Mouse (Mus musculus): ENCODE data around the gene Cpne6. TPM values are rescaled to one million over a fixed set of nuclear protein-coding genes. Genes with fewer than 3 reads are reported as not detected.
A peak's percentile ranks its signal among the peaks of the same experiment; 100 is the strongest.

Cpne6 gene
- polyA plus RNA-seq, 1 experiment from 2014 or later: 6.4 TPM

- H3K36me3 ChIP-seq: no peaks in the 10 kb centered on the region
- H3K27me3 ChIP-seq: no peaks in the 10 kb centered on the region
- peak overlapping the region; percentile 54; the same call in 1 of the 2 replicates for H3K4me3 ChIP-seq
- H3K4me1 ChIP-seq (replicated peaks): peaks cover 11% of the 10 kb centered on the region; the same call in 1 of the 2 replicates
- no peaks in the 10 kb centered on the region for H3K9me3 ChIP-seq
- H3K4me2 ChIP-seq: no peak overlapping the region
- no peak for ATAC-seq (ENCODE audit: low FRiP score, low read depth)
- no peak overlapping the region for H3K27ac ChIP-seq (replicated peaks)
- H3K9ac ChIP-seq: no peak overlapping the region
- WGBS: 92% methylated on average over 10 of the region's 10 CpGs
Measured at GRCm38 (mm10) chr14:55479629-55480028, 30.6 kb upstream of the Cpne6 start.

- Histone ChIP-seq H3K9ac (no peak overlapping the region), H3K36me3 (no peaks in the 10 kb centered on the region), H3K4me1 (replicated peaks) (peaks cover under 1% of the 10 kb centered on the region; the same call in 1 of the 2 replicates), H3K9me3 (no peaks in the 10 kb centered on the region), H3K4me3 (no peak overlapping the region), H3K27me3 (no peaks in the 10 kb centered on the region), H3K4me2 (no peak overlapping the region), H3K27ac (replicated peaks) (no peak overlapping the region)
- ATAC-seq (ENCODE audit: low FRiP score, low read depth): no peak
- WGBS: 72% methylated on average over 5 of the region's 5 CpGs
Measured at GRCm38 (mm10) chr14:55484430-55485085, 25.7 kb upstream of the Cpne6 start.

GRCm38 (mm10) chr14:55486836-55487235 is 23.4 kb upstream of the Cpne6 start:
- no peaks in the 10 kb centered on the region for H3K36me3 ChIP-seq
- H3K4me2 ChIP-seq: no peak overlapping the region
- H3K9me3 ChIP-seq: no peaks in the 10 kb centered on the region
- no peak overlapping the region for H3K27ac ChIP-seq (replicated peaks)
- no peaks in the 10 kb centered on the region for H3K27me3 ChIP-seq
- ATAC-seq (ENCODE audit: low FRiP score, low read depth): no peak
- 86% methylated on average over 8 of the region's 8 CpGs for WGBS
- no peak overlapping the region for H3K4me3 ChIP-seq
- H3K4me1 ChIP-seq (replicated peaks): peaks cover 13% of the 10 kb centered on the region
- H3K9ac ChIP-seq: no peak overlapping the region

GRCm38 (mm10) chr14:55490361-55491201 is 19.7 kb upstream of the Cpne6 start, which contains the start of gene Carmil3:
TSS of gene Carmil3 (plus strand) at chr14:55490651.
- Histone ChIP-seq H3K9me3 (no peaks in the 10 kb centered on the region), H3K4me1 (replicated peaks) (peaks cover 26% of the 10 kb centered on the region), H3K36me3 (peaks cover 6% of the 10 kb centered on the region), H3K4me2 (peak within 1 kb of the TSS; percentile 90), H3K27ac (replicated peaks) (peak within 1 kb of the TSS; percentile 95), H3K9ac (peak within 1 kb of the TSS; percentile 99), H3K27me3 (no peaks in the 10 kb centered on the region), H3K4me3 (peak within 1 kb of the TSS; percentile 92)
- ATAC-seq (ENCODE audit: low FRiP score, low read depth): peak; percentile 93
- WGBS: under 1% methylated on average over 68 of the region's 68 CpGs

- Histone ChIP-seq H3K36me3 (peaks cover 6% of the 10 kb centered on the region), H3K4me2 (peak overlapping the region; percentile 90), H3K4me3 (peak overlapping the region; percentile 92), H3K27me3 (no peaks in the 10 kb centered on the region), H3K9ac (peak overlapping the region; percentile 99), H3K4me1 (replicated peaks) (peaks cover 26% of the 10 kb centered on the region), H3K27ac (replicated peaks) (peak overlapping the region; percentile 95), H3K9me3 (no peaks in the 10 kb centered on the region)
- WGBS: under 1% methylated on average over 30 of the region's 30 CpGs
- ATAC-seq (ENCODE audit: low FRiP score, low read depth): peak; percentile 63
Measured at GRCm38 (mm10) chr14:55491291-55491833, 18.9 kb upstream of the Cpne6 start.

GRCm38 (mm10) chr14:55492103-55492502 is 18.1 kb upstream of the Cpne6 start:
- no peak overlapping the region for H3K27ac ChIP-seq (replicated peaks)
- no peaks in the 10 kb centered on the region for H3K9me3 ChIP-seq
- peaks cover 26% of the 10 kb centered on the region for H3K4me1 ChIP-seq (replicated peaks)
- ATAC-seq (ENCODE audit: low FRiP score, low read depth): no peak
- no peak overlapping the region for H3K9ac ChIP-seq
- H3K27me3 ChIP-seq: no peaks in the 10 kb centered on the region
- H3K4me2 ChIP-seq: peak overlapping the region; percentile 90
- peak overlapping the region; percentile 92 for H3K4me3 ChIP-seq
- 50% methylated on average over 3 of the region's 3 CpGs for WGBS
- peaks cover 12% of the 10 kb centered on the region for H3K36me3 ChIP-seq

GRCm38 (mm10) chr14:55495509-55496240 is 14.6 kb upstream of the Cpne6 start:
- H3K4me2 ChIP-seq: no peak overlapping the region
- ATAC-seq (ENCODE audit: low FRiP score, low read depth): no peak
- no peaks in the 10 kb centered on the region for H3K9me3 ChIP-seq
- WGBS: 73% methylated on average over 20 of the region's 20 CpGs
- no peaks in the 10 kb centered on the region for H3K27me3 ChIP-seq
- H3K9ac ChIP-seq: no peak overlapping the region
- H3K27ac ChIP-seq (replicated peaks): no peak overlapping the region
- peaks cover 37% of the 10 kb centered on the region for H3K36me3 ChIP-seq
- H3K4me3 ChIP-seq: no peak overlapping the region
- H3K4me1 ChIP-seq (replicated peaks): peaks cover 17% of the 10 kb centered on the region

- ATAC-seq (ENCODE audit: low FRiP score, low read depth): peak; percentile 5; the same call in 1 of the 2 replicates
- no peak overlapping the region for H3K27ac ChIP-seq (replicated peaks)
- H3K27me3 ChIP-seq: no peaks in the 10 kb centered on the region
- H3K4me1 ChIP-seq (replicated peaks): peaks cover 12% of the 10 kb centered on the region
- 77% methylated on average over 16 of the region's 16 CpGs for WGBS
- no peak overlapping the region for H3K9ac ChIP-seq
- H3K4me2 ChIP-seq: no peak overlapping the region
- H3K36me3 ChIP-seq: peaks cover 45% of the 10 kb centered on the region
- H3K9me3 ChIP-seq: no peaks in the 10 kb centered on the region
- H3K4me3 ChIP-seq: no peak overlapping the region
Measured at GRCm38 (mm10) chr14:55496761-55497448, 13.3 kb upstream of the Cpne6 start.

- H3K27me3 ChIP-seq: no peaks in the 10 kb centered on the region
- no peak overlapping the region for H3K4me3 ChIP-seq
- peak; percentile 35; the same call in 1 of the 2 replicates for ATAC-seq (ENCODE audit: low FRiP score, low read depth)
- H3K9ac ChIP-seq: no peak overlapping the region
- peaks cover 7% of the 10 kb centered on the region for H3K4me1 ChIP-seq (replicated peaks)
- no peaks in the 10 kb centered on the region for H3K9me3 ChIP-seq
- peaks cover 50% of the 10 kb centered on the region for H3K36me3 ChIP-seq
- no peak overlapping the region for H3K27ac ChIP-seq (replicated peaks)
- no peak overlapping the region for H3K4me2 ChIP-seq
- 36% methylated on average over 6 of the region's 6 CpGs for WGBS
Measured at GRCm38 (mm10) chr14:55497449-55497821, 12.8 kb upstream of the Cpne6 start.

- peaks cover 4% of the 10 kb centered on the region for H3K4me1 ChIP-seq (replicated peaks)
- H3K4me3 ChIP-seq: no peak overlapping the region
- no peaks in the 10 kb centered on the region for H3K9me3 ChIP-seq
- no peak overlapping the region for H3K27ac ChIP-seq (replicated peaks)
- H3K9ac ChIP-seq: no peak overlapping the region
- H3K36me3 ChIP-seq: peaks cover 21% of the 10 kb centered on the region
- 88% methylated on average over 9 of the region's 9 CpGs for WGBS
- H3K27me3 ChIP-seq: no peaks in the 10 kb centered on the region
- H3K4me2 ChIP-seq: no peak overlapping the region
- ATAC-seq (ENCODE audit: low FRiP score, low read depth): no peak
Measured at GRCm38 (mm10) chr14:55505612-55506011, 4.6 kb upstream of the Cpne6 start.

- peaks cover 16% of the 10 kb centered on the region for H3K4me1 ChIP-seq (replicated peaks)
- 48% methylated on average over 7 of the region's 7 CpGs for WGBS
- H3K27ac ChIP-seq (replicated peaks): no peak overlapping the region
Measured at GRCm38 (mm10) chr14:55507801-55508200, 2.4 kb upstream of the Cpne6 start.

More at GRCm38 (mm10) chr14:55507801-55508200, 2.4 kb upstream of the Cpne6 start:
- H3K36me3 ChIP-seq: peaks cover 3% of the 10 kb centered on the region; the same call in 1 of the 2 replicates
- no peaks in the 10 kb centered on the region for H3K9me3 ChIP-seq
- no peak overlapping the region for H3K9ac ChIP-seq
- ATAC-seq (ENCODE audit: low FRiP score, low read depth): no peak
- no peak overlapping the region for H3K4me3 ChIP-seq
- H3K4me2 ChIP-seq: no peak overlapping the region
- H3K27me3 ChIP-seq: no peaks in the 10 kb centered on the region
